Mouse (Mus musculus): ENCODE data around the gene Rere. TPM values are rescaled to one million over a fixed set of nuclear protein-coding genes. Genes with fewer than 3 reads are reported as not detected.
A peak's percentile ranks its signal among the peaks of the same experiment; 100 is the strongest.

Gene Rere
- polyA plus RNA-seq, 1 experiment from 2014 or later, result 18.0 TPM

GRCm38 (mm10) chr4:150405786-150406185, 124.3 kb downstream of the Rere start:
- Histone ChIP-seq H3K27ac (ENCODE audit: low read length) (no peak overlapping the region), H3K4me2 (ENCODE audit: low read depth, low read length) (no peak overlapping the region; the same call in 1 of the 2 replicates)
- ATAC-seq (replicated peaks; ENCODE audit: extremely low read depth, insufficient read depth, low FRiP score), result no peak

DNA sequence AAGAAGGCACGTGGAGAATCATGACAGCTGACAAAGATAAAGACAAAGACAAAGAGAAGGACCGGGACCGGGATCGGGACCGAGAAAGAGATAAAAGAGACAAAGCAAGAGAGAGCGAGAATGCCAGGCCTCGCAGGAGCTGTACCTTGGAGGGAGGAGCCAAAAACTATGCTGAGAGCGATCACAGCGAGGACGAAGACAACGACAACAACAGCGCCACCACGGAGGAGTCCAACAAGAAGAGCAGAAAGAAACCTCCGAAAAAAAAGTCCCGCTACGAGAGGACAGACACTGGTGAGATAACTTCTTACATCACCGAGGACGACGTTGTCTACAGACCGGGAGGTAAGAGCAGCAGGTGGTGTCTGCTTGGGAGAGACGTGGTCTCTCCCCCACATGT, 124.9 kb downstream of the Rere start:
- peak overlapping the region; percentile 14 for H3K4me3 ChIP-seq (ENCODE audit: low read length)
- H3K27me3 ChIP-seq (ENCODE audit: control insufficient read depth, insufficient read depth, low read length), result no peaks in the 10 kb centered on the region
- WGBS, result 28% methylated on average over 21 of the region's 21 CpGs
- H3K4me1 ChIP-seq (ENCODE audit: control insufficient read depth, insufficient read depth, low read length), result peaks cover 60% of the 10 kb centered on the region
- H3K9me3 ChIP-seq (replicated peaks; ENCODE audit: control insufficient read depth, low read length), result no peaks in the 10 kb centered on the region
- peak overlapping the region; percentile 25; the same call in 1 of the 2 replicates for H3K27ac ChIP-seq (ENCODE audit: low read length)
- peak overlapping the region; percentile 33; the same call in 1 of the 2 replicates for H3K9ac ChIP-seq (ENCODE audit: low read length)
- ATAC-seq (replicated peaks; ENCODE audit: extremely low read depth, insufficient read depth, low FRiP score), result no peak
- peak overlapping the region; percentile 47 for H3K4me2 ChIP-seq (ENCODE audit: low read depth, low read length)
- H3K36me3 ChIP-seq (ENCODE audit: control insufficient read depth, insufficient read depth), result peaks cover 9% of the 10 kb centered on the region; the same call in 1 of the 2 replicates

More at GRCm38 (mm10) chr4:150405786-150406185, 124.3 kb downstream of the Rere start:
- peaks cover 65% of the 10 kb centered on the region for H3K4me1 ChIP-seq (ENCODE audit: control insufficient read depth, insufficient read depth, low read length)
- H3K4me3 ChIP-seq (ENCODE audit: low read length), result no peak overlapping the region; the same call in 1 of the 2 replicates
- 48% methylated on average over 5 of the region's 5 CpGs for WGBS
- H3K9ac ChIP-seq (ENCODE audit: low read length), result no peak overlapping the region
- peaks cover 9% of the 10 kb centered on the region; the same call in 1 of the 2 replicates for H3K36me3 ChIP-seq (ENCODE audit: control insufficient read depth, insufficient read depth)
- no peaks in the 10 kb centered on the region for H3K9me3 ChIP-seq (replicated peaks; ENCODE audit: control insufficient read depth, low read length)
- no peaks in the 10 kb centered on the region for H3K27me3 ChIP-seq (ENCODE audit: control insufficient read depth, insufficient read depth, low read length)

DNA sequence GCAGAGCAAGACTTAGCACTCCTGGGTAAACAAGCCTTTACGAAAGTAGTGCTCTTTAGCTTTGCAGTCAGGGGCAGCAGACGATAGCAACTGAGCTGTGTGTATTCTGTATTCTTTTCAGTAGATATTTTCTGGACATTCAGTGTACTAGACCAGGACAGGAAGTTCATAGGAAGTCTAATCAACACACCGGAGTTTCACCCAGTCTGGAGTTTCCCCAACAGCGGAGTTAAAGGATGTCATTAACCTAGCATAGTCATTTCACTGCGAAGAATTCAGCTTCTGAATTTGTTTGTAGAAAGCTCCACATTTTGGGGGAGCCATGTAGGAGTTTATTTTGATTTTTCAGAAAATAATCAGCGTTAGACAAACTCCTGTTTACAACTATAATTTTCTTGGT, 125.4 kb downstream of the Rere start:
- Histone ChIP-seq H3K4me1 (ENCODE audit: control insufficient read depth, insufficient read depth, low read length) (peaks cover 55% of the 10 kb centered on the region), H3K9me3 (replicated peaks; ENCODE audit: control insufficient read depth, low read length) (no peaks in the 10 kb centered on the region), H3K4me3 (ENCODE audit: low read length) (peak overlapping the region; percentile 14), H3K36me3 (ENCODE audit: control insufficient read depth, insufficient read depth) (peaks cover 9% of the 10 kb centered on the region; the same call in 1 of the 2 replicates), H3K27ac (ENCODE audit: low read length) (peak overlapping the region; percentile 25; the same call in 1 of the 2 replicates), H3K9ac (ENCODE audit: low read length) (0 out of 2 replicates have a peak overlapping the region, but pooled peaks have one; percentile 33), H3K27me3 (ENCODE audit: control insufficient read depth, insufficient read depth, low read length) (no peaks in the 10 kb centered on the region), H3K4me2 (ENCODE audit: low read depth, low read length) (peak overlapping the region; percentile 47)
- 71% methylated on average over 6 of the region's 6 CpGs for WGBS
- ATAC-seq (replicated peaks; ENCODE audit: extremely low read depth, insufficient read depth, low FRiP score), result no peak

- no peak for ATAC-seq (replicated peaks; ENCODE audit: extremely low read depth, insufficient read depth, low FRiP score)
- 0 out of 2 replicates have a peak, but pooled peaks cover 2% of the 10 kb centered on the region for H3K36me3 ChIP-seq (ENCODE audit: control insufficient read depth, insufficient read depth)
- peaks cover 6% of the 10 kb centered on the region; the same call in 1 of the 2 replicates for H3K4me1 ChIP-seq (ENCODE audit: control insufficient read depth, insufficient read depth, low read length)
- no peak overlapping the region for H3K4me3 ChIP-seq (ENCODE audit: low read length)
- H3K4me2 ChIP-seq (ENCODE audit: low read depth, low read length), result no peak overlapping the region
- 67% methylated on average over 5 of the region's 5 CpGs for WGBS
- no peaks in the 10 kb centered on the region for H3K9me3 ChIP-seq (replicated peaks; ENCODE audit: control insufficient read depth, low read length)
- H3K27ac ChIP-seq (ENCODE audit: low read length), result no peak overlapping the region
- H3K27me3 ChIP-seq (ENCODE audit: control insufficient read depth, insufficient read depth, low read length), result no peaks in the 10 kb centered on the region
- H3K9ac ChIP-seq (ENCODE audit: low read length), result no peak overlapping the region
These were observed 132.8 kb downstream of the Rere start for GRCm38 (mm10) chr4:150414296-150414695.

DNA sequence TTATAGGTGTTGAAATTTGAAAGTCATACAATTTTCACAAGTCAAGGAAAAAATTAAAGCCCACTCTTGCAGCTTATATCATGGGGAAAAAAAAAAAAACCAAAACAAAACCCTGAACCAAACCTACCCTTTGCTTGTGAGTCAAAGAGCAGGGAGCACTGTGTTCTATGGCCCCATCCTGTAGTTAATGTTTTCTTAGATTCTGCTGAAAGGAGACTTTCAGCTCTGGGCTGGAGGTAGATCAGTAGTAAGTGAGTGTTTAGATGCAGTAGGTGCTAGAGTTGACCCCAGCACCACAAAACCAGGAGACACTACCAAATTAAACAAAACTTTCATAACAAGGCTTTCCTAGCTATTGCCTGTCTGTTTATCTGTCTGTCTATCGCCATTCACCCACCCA, 133.3 kb downstream of the Rere start:
- Histone ChIP-seq H3K4me2 (ENCODE audit: low read depth, low read length) (no peak overlapping the region), H3K36me3 (ENCODE audit: control insufficient read depth, insufficient read depth) (0 out of 2 replicates have a peak, but pooled peaks cover 2% of the 10 kb centered on the region), H3K4me1 (ENCODE audit: control insufficient read depth, insufficient read depth, low read length) (peaks cover 6% of the 10 kb centered on the region; the same call in 1 of the 2 replicates), H3K9ac (ENCODE audit: low read length) (no peak overlapping the region), H3K27me3 (ENCODE audit: control insufficient read depth, insufficient read depth, low read length) (no peaks in the 10 kb centered on the region), H3K9me3 (replicated peaks; ENCODE audit: control insufficient read depth, low read length) (no peaks in the 10 kb centered on the region), H3K27ac (ENCODE audit: low read length) (no peak overlapping the region), H3K4me3 (ENCODE audit: low read length) (no peak overlapping the region)
- no peak for ATAC-seq (replicated peaks; ENCODE audit: extremely low read depth, insufficient read depth, low FRiP score)
- 90% methylated on average over 1 of the region's 1 CpGs for WGBS

- Histone ChIP-seq H3K9me3 (replicated peaks; ENCODE audit: control insufficient read depth, low read length) (no peaks in the 10 kb centered on the region), H3K9ac (ENCODE audit: low read length) (no peak overlapping the region), H3K27ac (ENCODE audit: low read length) (no peak overlapping the region), H3K4me2 (ENCODE audit: low read depth, low read length) (no peak overlapping the region), H3K4me1 (ENCODE audit: control insufficient read depth, insufficient read depth, low read length) (peaks cover 6% of the 10 kb centered on the region; the same call in 1 of the 2 replicates), H3K27me3 (ENCODE audit: control insufficient read depth, insufficient read depth, low read length) (no peaks in the 10 kb centered on the region), H3K36me3 (ENCODE audit: control insufficient read depth, insufficient read depth) (0 out of 2 replicates have a peak, but pooled peaks cover 2% of the 10 kb centered on the region), H3K4me3 (ENCODE audit: low read length) (no peak overlapping the region)
- 81% methylated on average over 10 of the region's 10 CpGs for WGBS
- no peak for ATAC-seq (replicated peaks; ENCODE audit: extremely low read depth, insufficient read depth, low FRiP score)
These were observed 134.0 kb downstream of the Rere start for GRCm38 (mm10) chr4:150415227-150415969.

GRCm38 (mm10) chr4:150420576-150421263, 139.3 kb downstream of the Rere start:
- 86% methylated on average over 10 of the region's 10 CpGs for WGBS
- Histone ChIP-seq H3K9me3 (replicated peaks; ENCODE audit: control insufficient read depth, low read length) (no peaks in the 10 kb centered on the region), H3K4me1 (ENCODE audit: control insufficient read depth, insufficient read depth, low read length) (no peaks in the 10 kb centered on the region), H3K36me3 (ENCODE audit: control insufficient read depth, insufficient read depth) (no peaks in the 10 kb centered on the region), H3K27ac (ENCODE audit: low read length) (no peak overlapping the region), H3K9ac (ENCODE audit: low read length) (no peak overlapping the region), H3K4me3 (ENCODE audit: low read length) (no peak overlapping the region), H3K4me2 (ENCODE audit: low read depth, low read length) (no peak overlapping the region), H3K27me3 (ENCODE audit: control insufficient read depth, insufficient read depth, low read length) (no peaks in the 10 kb centered on the region)
- ATAC-seq (replicated peaks; ENCODE audit: extremely low read depth, insufficient read depth, low FRiP score), result no peak

- H3K9ac ChIP-seq (ENCODE audit: low read length), result no peak overlapping the region
- 63% methylated on average over 8 of the region's 8 CpGs for WGBS
- H3K27ac ChIP-seq (ENCODE audit: low read length), result no peak overlapping the region
- H3K4me3 ChIP-seq (ENCODE audit: low read length), result no peak overlapping the region
- peaks cover 19% of the 10 kb centered on the region for H3K4me1 ChIP-seq (ENCODE audit: control insufficient read depth, insufficient read depth, low read length)
- no peak for ATAC-seq (replicated peaks; ENCODE audit: extremely low read depth, insufficient read depth, low FRiP score)
- H3K4me2 ChIP-seq (ENCODE audit: low read depth, low read length), result no peak overlapping the region
- no peaks in the 10 kb centered on the region for H3K9me3 ChIP-seq (replicated peaks; ENCODE audit: control insufficient read depth, low read length)
- H3K36me3 ChIP-seq (ENCODE audit: control insufficient read depth, insufficient read depth), result no peaks in the 10 kb centered on the region
- H3K27me3 ChIP-seq (ENCODE audit: control insufficient read depth, insufficient read depth, low read length), result no peaks in the 10 kb centered on the region
These were observed 144.8 kb downstream of the Rere start for GRCm38 (mm10) chr4:150426098-150426879.
